Mouse (Mus musculus) E14TG2a.4 (cell line): ENCODE results near the gene Tpk1.

Experiments
- CTCF ChIP-seq: conservative IDR thresholded peaks from 2 replicates; pipeline ENCODE4 v1.5.1; 2014; ENCODE audit warnings: low read length
- POU5F1 ChIP-seq: IDR thresholded peaks from 2 replicates; pipeline ENCODE4 v1.6.1; 2014; ENCODE audit warnings: low read length, borderline replicate concordance

- TF ChIP-seq CTCF = no peak
- TF ChIP-seq POU5F1 = no peak
Measured at GRCm38 (mm10) chr6:43367434-43367945, 298.6 kb downstream of the Tpk1 start.
